16 mouse cellular contexts compared by ENCODE assay signal in the genomic region with DNA sequence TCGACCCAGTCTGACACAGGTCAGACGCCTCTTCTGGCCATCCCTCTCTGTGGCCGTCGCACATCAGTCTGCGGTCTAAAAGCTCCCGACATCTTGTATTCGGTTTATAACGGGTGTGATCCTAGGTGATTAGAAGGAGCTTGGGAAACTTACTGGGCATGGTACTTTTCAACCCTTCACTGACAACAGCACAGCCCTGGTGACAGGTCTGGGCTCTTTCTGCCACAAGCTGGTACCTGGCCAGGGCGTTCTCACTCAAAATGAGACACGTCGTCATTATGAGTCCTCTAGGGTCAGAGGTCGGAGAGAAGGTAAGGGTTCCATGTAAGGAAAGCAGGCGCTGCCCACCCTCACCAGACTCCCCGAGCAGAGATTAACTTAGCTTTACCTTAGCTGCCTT.
DNase-seq lines count a peak whose midpoint lies in the region; ATAC-seq and TF ChIP-seq lines count a peak whose summit lies in the region.
"Had no signal": no experiment of that assay in that cellular context is flagged by ENCODE, and none has a peak within 500 bp of the region (broad histone marks: within the 10 kb centered on the region; RNA-seq: fewer than 3 reads in every experiment).

No protein-coding gene starts in this region.

- 67% methylated on average over 14 of the region's 14 CpGs for WGBS in forebrain, embryonic 16.5 days
- WGBS in hindbrain, postnatal 0 days: 70% methylated on average over 14 of the region's 14 CpGs
- WGBS in neural tube, embryonic 15.5 days: 81% methylated on average over 14 of the region's 14 CpGs

- no peak; the same call in 1 of the 2 replicates for ATAC-seq in forebrain, embryonic 16.5 days
- ATAC-seq in hindbrain, postnatal 0 days: 0 out of 2 replicates have a peak, but pooled peaks have one; percentile 33
- no peak for ATAC-seq in neural tube, embryonic 15.5 days (ENCODE audit: low FRiP score)
- ATAC-seq in megakaryocyte progenitor cell, adult 5-6 weeks (replicated peaks; ENCODE audit: poor library complexity): no peak
- ATAC-seq: intestine, postnatal 0 days had no signal

- H3K4me2 ChIP-seq in forebrain, embryonic 16.5 days (ENCODE audit: low read length): no peak overlapping the region
- no peak overlapping the region for H3K4me2 ChIP-seq in hindbrain, postnatal 0 days (ENCODE audit: low read depth, low read length)
- H3K4me2 ChIP-seq in neural tube, embryonic 15.5 days: no peak overlapping the region
- H3K4me2 ChIP-seq: lung, embryonic 14.5 days; neural tube, embryonic 12.5 days had no signal

- H3K4me1 ChIP-seq in forebrain, embryonic 16.5 days (replicated peaks; ENCODE audit: control insufficient read depth, insufficient read depth, low read length): peaks cover 38% of the 10 kb centered on the region
- no peaks in the 10 kb centered on the region for H3K4me1 ChIP-seq in hindbrain, postnatal 0 days (ENCODE audit: insufficient read depth, low read length)
- peaks cover 12% of the 10 kb centered on the region for H3K4me1 ChIP-seq in neural tube, embryonic 15.5 days

- no peak for TF ChIP-seq CTCF in hindbrain, postnatal 0 days (IDR thresholded peaks at IDR 0.05; ENCODE audit: low read depth)

- intact Hi-C loops in heart, postnatal 14 days (cut with DNase I): no loop called here

- no peaks in the 10 kb centered on the region for H3K9me3 ChIP-seq in forebrain, embryonic 16.5 days (ENCODE audit: control insufficient read depth, low read length)
- no peaks in the 10 kb centered on the region for H3K9me3 ChIP-seq in hindbrain, postnatal 0 days (ENCODE audit: low read length)
- H3K9me3 ChIP-seq in neural tube, embryonic 15.5 days (replicated peaks): no peaks in the 10 kb centered on the region
- H3K9me3 ChIP-seq: megakaryocyte, embryonic 14.5 days; neural tube, embryonic 12.5 days had no signal

- peak overlapping the region; percentile 17; the same call in 1 of the 2 replicates for H3K9ac ChIP-seq in forebrain, embryonic 16.5 days (replicated peaks; ENCODE audit: low read depth, low read length)
- H3K9ac ChIP-seq in hindbrain, postnatal 0 days (replicated peaks; ENCODE audit: low read length): no peak overlapping the region
- H3K9ac ChIP-seq in neural tube, embryonic 15.5 days (replicated peaks): no peak overlapping the region
- H3K9ac ChIP-seq: lung, embryonic 14.5 days; neural tube, embryonic 12.5 days had no signal

- no peaks in the 10 kb centered on the region for H3K27me3 ChIP-seq in forebrain, embryonic 16.5 days (replicated peaks; ENCODE audit: control insufficient read depth, insufficient read depth, low read length)
- no peaks in the 10 kb centered on the region for H3K27me3 ChIP-seq in hindbrain, postnatal 0 days (ENCODE audit: insufficient read depth, low read length)
- no peaks in the 10 kb centered on the region for H3K27me3 ChIP-seq in neural tube, embryonic 15.5 days (replicated peaks)
- H3K27me3 ChIP-seq: megakaryocyte, embryonic 14.5 days; neural tube, embryonic 12.5 days had no signal

- peak; percentile 17 for DNase-seq in right cerebral cortex, postnatal 14 days
- no peak for DNase-seq in right cerebral cortex, postnatal 4 days
- no peak for DNase-seq in hindbrain, postnatal 0 days (ENCODE audit: low spot score)
- no peak for DNase-seq in heart, postnatal 14 days
- DNase-seq in spleen, adult 12 weeks (ENCODE audit: low spot score): no peak
- DNase-seq: adrenal gland, postnatal 25 days; heart, adult 2 months; heart, postnatal 10 days; kidney, postnatal 14 days; lung, embryonic 14.5 days had no signal

- no peak overlapping the region for H3K4me3 ChIP-seq in forebrain, embryonic 16.5 days (replicated peaks; ENCODE audit: low read length)
- H3K4me3 ChIP-seq in hindbrain, postnatal 0 days (ENCODE audit: low read length): no peak overlapping the region
- no peak overlapping the region for H3K4me3 ChIP-seq in neural tube, embryonic 15.5 days (replicated peaks)
- H3K4me3 ChIP-seq: heart, adult 2 months; megakaryocyte, embryonic 14.5 days; neural tube, embryonic 12.5 days had no signal

- H3K27ac ChIP-seq in forebrain, embryonic 16.5 days (ENCODE audit: low read length): peak overlapping the region; percentile 80
- peak overlapping the region; percentile 42; the same call in 1 of the 2 replicates for H3K27ac ChIP-seq in hindbrain, postnatal 0 days
- H3K27ac ChIP-seq in neural tube, embryonic 15.5 days (replicated peaks): 0 out of 2 replicates have a peak overlapping the region, but pooled peaks have one; percentile 3
- H3K27ac ChIP-seq: heart, adult 2 months; neural tube, embryonic 12.5 days had no signal

- H3K36me3 ChIP-seq in forebrain, embryonic 16.5 days (ENCODE audit: control insufficient read depth, insufficient read depth): peaks cover 17% of the 10 kb centered on the region
- peaks cover 9% of the 10 kb centered on the region; the same call in 1 of the 2 replicates for H3K36me3 ChIP-seq in hindbrain, postnatal 0 days (ENCODE audit: insufficient read depth, low read length)
- peaks cover 4% of the 10 kb centered on the region; the same call in 1 of the 2 replicates for H3K36me3 ChIP-seq in neural tube, embryonic 15.5 days

Comparison
In these comparisons a context has a peak if more than half of its experiments do, and no peak if none do; other contexts are left out.
1. H3K27ac ChIP-seq: peak in every context shown above with its lines; median percentile 80 in forebrain, embryonic 16.5 days; 42 in hindbrain, postnatal 0 days; 3 in neural tube, embryonic 15.5 days.